Comparison of ENCODE assay signal across 21 mouse cellular contexts in genomic region chr5:52746920-52747319, GRCm38 (mm10). TPM values are rescaled to one million over a fixed set of nuclear protein-coding genes. Genes with fewer than 3 reads are reported as not detected.
A peak's percentile ranks its signal among the peaks of the same experiment; 100 is the strongest.
DNase-seq lines count a peak whose midpoint lies in the region; ATAC-seq and TF ChIP-seq lines count a peak whose summit lies in the region.
"Had no signal": no experiment of that assay in that cellular context is flagged by ENCODE, and none has a peak within 500 bp of the region (broad histone marks: within the 10 kb centered on the region; RNA-seq: fewer than 3 reads in every experiment).

No protein-coding gene starts in this region.

- no peak for DNase-seq in lung, postnatal 0 days (ENCODE audit: low spot score)
- no peak for DNase-seq in lung, postnatal 25 days (ENCODE audit: low spot score)
- DNase-seq in MEL (ENCODE audit: low read depth, low spot score): no peak
- no peak for DNase-seq in adrenal gland, adult 18-20 months (ENCODE audit: low spot score in 2 of 2)
- DNase-seq: adrenal gland, adult 2 months; adrenal gland, adult 8-10 months; adrenal gland, postnatal 10 days; adrenal gland, postnatal 14 days; adrenal gland, postnatal 25 days; adrenal gland, postnatal 36 days; B cell, adult 2 months; cerebellum, adult 11 months; cerebellum, adult 11-12 months; cerebellum, adult 18-20 months; cerebellum, adult 2 months; cerebellum, adult 8-10 months had no signal

- H3K9me3 ChIP-seq in lung, postnatal 0 days (ENCODE audit: low read length): no peaks in the 10 kb centered on the region
- H3K9me3 ChIP-seq in MEL (replicated peaks; ENCODE audit: insufficient read depth, low read length): no peaks in the 10 kb centered on the region
- H3K9me3 ChIP-seq: G1E had no signal

- 0 out of 2 replicates have a peak overlapping the region, but pooled peaks have one; percentile 17 for H3K4me2 ChIP-seq in lung, postnatal 0 days (replicated peaks; ENCODE audit: low read depth, low read length)

- peak overlapping the region; percentile 32; the same call in 1 of the 2 replicates for H3K27ac ChIP-seq in lung, postnatal 0 days (ENCODE audit: low read length)
- H3K27ac ChIP-seq in MEL (ENCODE audit: control insufficient read depth, low read depth, low read length): no peak overlapping the region

- peaks cover 3% of the 10 kb centered on the region; the same call in 1 of the 2 replicates for H3K4me1 ChIP-seq in lung, postnatal 0 days (ENCODE audit: insufficient read depth, low read depth, low read length)
- peaks cover 3 to 8% of the 10 kb centered on the region in 2 experiments; a peak in 3 of 4 replicates for H3K4me1 ChIP-seq in MEL (ENCODE audit: control insufficient read depth in 1 of 2, insufficient read depth in 2 of 2, low read length in 2 of 2)

- no peak for TF ChIP-seq POLR2A in MEL (IDR thresholded peaks at IDR 0.05; ENCODE audit: control insufficient read depth in 1 of 2, insufficient read depth in 1 of 2, low read depth in 1 of 2, low read length in 2 of 2, poor library complexity in 1 of 2)

- H3K79me2 ChIP-seq in MEL (ENCODE audit: control insufficient read depth, insufficient read depth, low read length, poor library complexity): peaks cover 8% of the 10 kb centered on the region

- no peak for ATAC-seq in lung, postnatal 0 days
- ATAC-seq: activated CD4-positive, CD25-positive, alpha-beta regulatory T cell, adult 4 months; CD4-positive, CD25-positive, alpha-beta regulatory T cell, adult 4 months; Patski had no signal

- H3K9ac ChIP-seq in lung, postnatal 0 days (replicated peaks; ENCODE audit: low read depth): no peak overlapping the region
- no peak overlapping the region for H3K9ac ChIP-seq in MEL (ENCODE audit: control insufficient read depth, low read depth, low read length, poor library complexity, severe bottlenecking)

- no peak for TF ChIP-seq EP300 in lung, postnatal 0 days (IDR thresholded peaks at IDR 0.05)
- TF ChIP-seq EP300 in MEL (IDR thresholded peaks at IDR 0.05; ENCODE audit: low read depth in 1 of 2, low read length in 2 of 2): no peak

- H3K4me3 ChIP-seq in lung, postnatal 0 days (ENCODE audit: low read depth, low read length): no peak overlapping the region
- H3K4me3 ChIP-seq in MEL (ENCODE audit: control insufficient read depth in 1 of 2, insufficient read depth in 1 of 2, low read depth in 2 of 2, low read length in 2 of 2): no peak overlapping the region

- H3K36me3 ChIP-seq in lung, postnatal 0 days (ENCODE audit: insufficient read depth, low read length): peaks cover 5% of the 10 kb centered on the region; the same call in 1 of the 2 replicates
- peaks cover 0 to 12% of the 10 kb centered on the region in 2 experiments; a peak in 2 of 4 replicates for H3K36me3 ChIP-seq in MEL (ENCODE audit: control insufficient read depth in 1 of 2, insufficient read depth in 2 of 2, low read length in 2 of 2)

- no peak for TF ChIP-seq RAD21 in MEL (IDR thresholded peaks at IDR 0.05; ENCODE audit: low read depth, low read length)

- TF ChIP-seq CTCF in lung, postnatal 0 days (IDR thresholded peaks at IDR 0.05): no peak
- TF ChIP-seq CTCF in MEL (IDR thresholded peaks at IDR 0.05 in 2 of 3, conservative IDR thresholded peaks at IDR 0.05 in 1 of 3; ENCODE audit: control insufficient read depth in 1 of 3, insufficient read depth in 1 of 3, low read depth in 2 of 3, low read length in 3 of 3, poor library complexity in 1 of 3, severe bottlenecking in 1 of 3): no peak

- no peaks in the 10 kb centered on the region for H3K27me3 ChIP-seq in lung, postnatal 0 days (replicated peaks; ENCODE audit: insufficient read depth, low read length)
- no peaks in the 10 kb centered on the region for H3K27me3 ChIP-seq in MEL (ENCODE audit: control insufficient read depth in 1 of 2, insufficient read depth in 2 of 2, low read length in 2 of 2)
- H3K27me3 ChIP-seq: CH12.LX had no signal

TF ChIP-seq in MEL, 35 proteins besides CTCF, POLR2A, EP300 and RAD21:
- TF ChIP-seq ZNF384 (IDR thresholded peaks at IDR 0.05; ENCODE audit: low read depth, low read length) (peak; percentile 63; the same call in 1 of the 2 replicates), RCOR1 (IDR thresholded peaks at IDR 0.05; ENCODE audit: low read depth, low read length) (peak; percentile 84), USF2 (IDR thresholded peaks at IDR 0.05; ENCODE audit: borderline replicate concordance in 1 of 2, insufficient read depth in 1 of 2, low read depth in 1 of 2, low read length in 2 of 2) (no peak)
TF ChIP-seq in MEL: peak in this region for 2.

RNA-seq across cellular contexts. Expression of gene Pi4k2b, which starts 5.5 kb away (rescaled TPM):
- 113 and 117 TPM in 2 replicates for polyA plus RNA-seq in lung, postnatal 0 days (2015; fragmentation: Nextera tagmentation; extraction: Ambion mirVana)
- total RNA-seq in MEL (2012; rRNA removed): 10.4 and 11.3 TPM in 2 replicates
- 10 to 100 TPM in 1 of 2 experiments, not detected in 1; 11.0 TPM for polyA plus RNA-seq in MEL (2012; ENCODE audit: insufficient read depth in 1 of 2, insufficient read length in 2 of 2, low read depth in 1 of 2, low replicate concordance in 2 of 2, missing spikeins in 1 of 2)
- 10 to 100 TPM; 10.5 to 13.9 TPM for total RNA-seq in adrenal gland, adult 18-20 months (2021)

RNA-seq across cellular contexts. Expression of gene Zcchc4, which starts 28.3 kb away (rescaled TPM):
- 5.2 and 6.2 TPM in 2 replicates for polyA plus RNA-seq in lung, postnatal 0 days (2015; fragmentation: Nextera tagmentation; extraction: Ambion mirVana)
- total RNA-seq in MEL (2012; rRNA removed): 0.65 and 1.0 TPM in 2 replicates
- polyA plus RNA-seq in MEL (2012; ENCODE audit: insufficient read depth in 1 of 2, insufficient read length in 2 of 2, low read depth in 1 of 2, low replicate concordance in 2 of 2, missing spikeins in 1 of 2): under 1 TPM in 1 of 2 experiments, not detected in 1; 0.67 TPM
- total RNA-seq in adrenal gland, adult 18-20 months (2021): 1 to 10 TPM; 7.6 to 9.4 TPM
